Mouse (Mus musculus) stomach, embryonic 14.5 days (tissue): ENCODE results near the gene Dmbx1. TPM values are rescaled to one million over a fixed set of nuclear protein-coding genes. Genes with fewer than 3 reads are reported as not detected.

ENCODE experiments used
- ATAC-seq: fragments of 200-750 bp; cut with Nextera tagmentation; 2 replicates; pipeline ENCODE4 v1.8.0; 2017; ENCODE audit warnings: low read depth, moderate TSS enrichment; ENCODE audit not compliant: insufficient number of reproducible peaks, insufficient read depth, low FRiP score
- H3K27ac ChIP-seq: fragments of 300-500 bp; sonication (generic); 2 replicates; pipeline ENCODE4 v1.5.1; 2014; ENCODE audit warnings: mild to moderate bottlenecking, low read length, moderate library complexity, mixed read lengths
- H3K27me3 ChIP-seq: fragments of 300-500 bp; sonication (generic); 2 replicates; pipeline ENCODE4 v1.6.1; 2014; ENCODE audit warnings: low read length, control low read depth, mixed read lengths; ENCODE audit not compliant: control insufficient read depth, insufficient read depth
- H3K36me3 ChIP-seq: fragments of 300-500 bp; sonication (generic); 2 replicates; pipeline ENCODE4 v1.6.1; 2014; ENCODE audit warnings: mild to moderate bottlenecking, control low read depth, low read length, moderate library complexity, mixed read lengths; ENCODE audit not compliant: control insufficient read depth, insufficient read depth
- H3K4me1 ChIP-seq: fragments of 300-500 bp; sonication (generic); 2 replicates; pipeline ENCODE4 v1.6.1; 2014; ENCODE audit warnings: low read length, control low read depth, mixed read lengths; ENCODE audit not compliant: control insufficient read depth, insufficient read depth
- H3K4me2 ChIP-seq: fragments of 300-500 bp; sonication (generic); replicated peaks from 2 replicates; pipeline ENCODE4 v1.6.1; 2014; ENCODE audit warnings: low read depth, low read length, control low read depth
- H3K4me3 ChIP-seq: fragments of 300-500 bp; sonication (generic); 2 replicates; pipeline ENCODE4 v1.5.1; 2014; ENCODE audit warnings: low read depth, low read length, control low read depth
- H3K9ac ChIP-seq: fragments of 300-500 bp; sonication (generic); replicated peaks from 2 replicates; pipeline ENCODE4 v1.6.1; 2014; ENCODE audit warnings: low read depth, mild to moderate bottlenecking, control low read depth, low read length, moderate library complexity, mixed read lengths
- H3K9me3 ChIP-seq: fragments of 300-500 bp; sonication (generic); 2 replicates; pipeline ENCODE4 v1.6.1; 2016; ENCODE audit warnings: low read depth, low read length, control low read depth; ENCODE audit not compliant: control insufficient read depth
- WGBS: fragments of 180-500 bp; shearing (Covaris S2); extraction: QIAGEN DNeasy Blood & Tissue Kit; methylation state at CpG from one replicate; pipeline ENCODE4 v1.1.7; 2014; 5-methylcytosine and 5-hydroxymethylcytosine counted together
- polyA plus RNA-seq: library from polyadenylated mRNA; unstranded; fragments of >200 nt; fragmentation: Nextera tagmentation; extraction: Ambion mirVana; gene quantifications from 2 replicates; pipeline ENCODE4 v1.2.1, GENCODE M21; 2014

The Dmbx1 gene
- polyA plus RNA-seq, 1 experiment from 2014 or later = not detected

DNA sequence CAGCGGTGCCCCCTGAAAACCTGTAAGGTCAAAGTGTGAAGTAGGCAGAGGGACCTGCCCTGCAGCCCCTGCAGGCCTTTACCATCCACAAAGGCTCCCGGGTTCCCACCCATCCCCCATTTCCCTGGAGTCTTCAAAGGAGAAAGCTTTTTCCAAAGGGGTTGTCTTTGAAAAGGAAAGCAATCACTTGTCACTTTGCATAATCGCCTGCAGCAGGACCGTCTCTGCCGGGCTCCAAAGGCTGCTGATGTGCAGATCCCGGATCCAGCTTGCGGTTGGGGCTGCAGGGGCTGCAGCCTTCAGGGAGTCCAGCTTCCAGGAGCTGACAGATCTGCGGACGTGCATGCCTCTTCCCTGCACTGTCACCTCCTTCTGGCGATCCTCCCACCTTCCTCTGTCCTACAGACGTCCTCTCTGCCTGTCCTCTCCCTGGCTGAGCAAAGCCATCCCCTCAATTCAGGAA, 61.5 kb downstream of the Dmbx1 start:
- 10% methylated on average over 11 of the region's 11 CpGs for WGBS
- no peaks in the 10 kb centered on the region for H3K27me3 ChIP-seq
- H3K27ac ChIP-seq = no peak overlapping the region
- no peak overlapping the region for H3K4me2 ChIP-seq
- no peak for ATAC-seq
- H3K36me3 ChIP-seq = no peaks in the 10 kb centered on the region; the same call in 1 of the 2 replicates
- no peaks in the 10 kb centered on the region for H3K4me1 ChIP-seq
- H3K9ac ChIP-seq = no peak overlapping the region
- no peak overlapping the region for H3K4me3 ChIP-seq
- H3K9me3 ChIP-seq = no peaks in the 10 kb centered on the region

DNA sequence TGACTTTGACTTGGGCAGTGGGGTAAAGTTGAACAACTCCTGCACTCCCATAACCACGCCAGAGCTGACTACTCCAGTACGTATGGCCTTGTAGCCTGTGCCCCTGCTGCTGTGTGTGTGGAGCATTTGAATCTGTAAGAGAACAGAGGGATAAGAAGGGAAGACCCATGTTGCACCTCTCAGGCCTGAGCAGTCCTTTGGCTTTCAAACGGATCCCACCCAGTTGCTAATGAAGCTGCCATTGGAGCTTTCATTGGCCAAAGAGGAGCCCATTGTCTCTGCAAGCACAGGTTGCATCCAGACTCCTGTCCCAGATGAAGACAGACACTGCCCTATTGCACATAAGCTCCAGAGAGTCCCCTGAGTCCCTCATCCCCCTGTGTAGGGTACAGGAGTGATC, 66.5 kb downstream of the Dmbx1 start:
- no peaks in the 10 kb centered on the region for H3K27me3 ChIP-seq
- H3K27ac ChIP-seq = no peak overlapping the region
- H3K9me3 ChIP-seq = no peaks in the 10 kb centered on the region
- no peak overlapping the region for H3K4me3 ChIP-seq
- no peaks in the 10 kb centered on the region for H3K4me1 ChIP-seq
- no peaks in the 10 kb centered on the region; the same call in 1 of the 2 replicates for H3K36me3 ChIP-seq
- no peak overlapping the region for H3K9ac ChIP-seq
- WGBS = 92% methylated on average over 3 of the region's 3 CpGs
- ATAC-seq = no peak
- no peak overlapping the region for H3K4me2 ChIP-seq

DNA sequence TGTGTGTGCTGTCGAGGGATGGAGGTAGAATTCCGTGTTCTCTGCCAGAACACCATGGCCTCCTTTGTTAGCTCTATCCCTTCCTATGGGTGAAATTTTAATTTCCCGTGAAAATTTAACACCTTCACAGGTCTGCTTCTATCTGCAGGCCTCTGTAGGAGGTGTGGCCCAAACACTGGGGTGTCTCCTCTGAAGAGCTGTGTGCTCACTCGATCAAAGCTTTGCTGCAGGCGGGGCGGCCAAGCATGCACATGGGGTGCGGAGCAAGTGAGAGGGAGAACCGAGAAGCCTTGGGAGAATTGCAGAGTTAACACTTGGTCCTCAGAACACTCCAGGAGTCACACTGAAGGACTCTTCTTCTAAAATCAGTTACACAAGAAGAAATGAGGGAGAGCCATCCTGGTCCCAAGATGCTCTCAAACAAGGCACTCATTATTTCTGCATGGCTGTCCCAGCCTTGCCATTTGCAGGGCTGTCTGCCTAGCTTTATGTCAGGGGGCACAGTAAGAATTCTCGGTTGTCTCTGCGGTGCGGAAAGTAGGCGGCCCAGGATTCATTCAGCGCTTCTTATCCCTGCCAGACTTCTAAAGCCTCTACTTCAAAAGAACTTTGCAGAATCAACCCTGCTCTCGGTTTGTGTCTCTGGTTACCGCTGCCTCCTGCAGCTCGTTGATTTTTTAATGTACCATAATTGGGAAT, 70.1 kb downstream of the Dmbx1 start:
- no peaks in the 10 kb centered on the region for H3K27me3 ChIP-seq
- no peaks in the 10 kb centered on the region for H3K9me3 ChIP-seq
- 45% methylated on average over 16 of the region's 16 CpGs for WGBS
- H3K27ac ChIP-seq = no peak overlapping the region
- no peak overlapping the region for H3K4me3 ChIP-seq
- H3K4me2 ChIP-seq = no peak overlapping the region
- no peaks in the 10 kb centered on the region; the same call in 1 of the 2 replicates for H3K36me3 ChIP-seq
- 0 out of 2 replicates have a peak, but pooled peaks cover 3% of the 10 kb centered on the region for H3K4me1 ChIP-seq
- H3K9ac ChIP-seq = no peak overlapping the region
- ATAC-seq = no peak

Other genes with a start within 250 kb of the Dmbx1 start
- gene Efcab14, start 202.2 kb downstream of the Dmbx1 start, polyA plus RNA-seq = 54.2 and 55.7 TPM in 2 replicates
- gene Tex38, start 158.9 kb downstream of the Dmbx1 start, polyA plus RNA-seq = 0.65 and 1.1 TPM in 2 replicates
- 48.1 and 65.1 TPM in 2 replicates for gene Atpaf1, start 155.1 kb downstream of the Dmbx1 start, polyA plus RNA-seq
- gene Mob3c, start 111.8 kb downstream of the Dmbx1 start, polyA plus RNA-seq = 12.1 and 12.8 TPM in 2 replicates
- gene Mknk1, start 100.7 kb downstream of the Dmbx1 start, polyA plus RNA-seq = 23.1 and 30.7 TPM in 2 replicates
- gene Kncn, start 55.5 kb downstream of the Dmbx1 start, polyA plus RNA-seq = not detected in 2 replicates
- gene 6430628N08Rik, start 49.3 kb downstream of the Dmbx1 start, polyA plus RNA-seq = not detected in 2 replicates
- 8.3 and 8.5 TPM in 2 replicates for gene Faah, start 78.0 kb upstream of the Dmbx1 start, polyA plus RNA-seq
- gene Nsun4, start 114.0 kb upstream of the Dmbx1 start, polyA plus RNA-seq = 22.3 and 23.4 TPM in 2 replicates
- 520 and 565 TPM in 2 replicates for gene Uqcrh, start 135.1 kb upstream of the Dmbx1 start, polyA plus RNA-seq
- gene Lrrc41, start 135.3 kb upstream of the Dmbx1 start, polyA plus RNA-seq = 70.9 and 73.6 TPM in 2 replicates
- 30.9 and 31.0 TPM in 2 replicates for gene Rad54l, start 183.8 kb upstream of the Dmbx1 start, polyA plus RNA-seq
- gene Pomgnt1, start 183.9 kb upstream of the Dmbx1 start, polyA plus RNA-seq = 56.5 and 61.7 TPM in 2 replicates
- gene Lurap1, start 211.4 kb upstream of the Dmbx1 start, polyA plus RNA-seq = 3.0 and 3.5 TPM in 2 replicates
- gene Tspan1, start 227.7 kb upstream of the Dmbx1 start, polyA plus RNA-seq = 50.2 and 51.7 TPM in 2 replicates
- not detected in 2 replicates for gene 1700042G07Rik, start 233.4 kb upstream of the Dmbx1 start, polyA plus RNA-seq
- gene Gm49337, start 233.5 kb upstream of the Dmbx1 start, polyA plus RNA-seq = not detected in 2 replicates